Mouse (Mus musculus): Measurements from ENCODE around the gene Iffo2. TPM values are rescaled to one million over a fixed set of nuclear protein-coding genes. Genes with fewer than 3 reads are reported as not detected.

Gene Iffo2
- total RNA-seq, 2 experiments from 2014 or later, result 15.7 to 18.8 TPM

DNA sequence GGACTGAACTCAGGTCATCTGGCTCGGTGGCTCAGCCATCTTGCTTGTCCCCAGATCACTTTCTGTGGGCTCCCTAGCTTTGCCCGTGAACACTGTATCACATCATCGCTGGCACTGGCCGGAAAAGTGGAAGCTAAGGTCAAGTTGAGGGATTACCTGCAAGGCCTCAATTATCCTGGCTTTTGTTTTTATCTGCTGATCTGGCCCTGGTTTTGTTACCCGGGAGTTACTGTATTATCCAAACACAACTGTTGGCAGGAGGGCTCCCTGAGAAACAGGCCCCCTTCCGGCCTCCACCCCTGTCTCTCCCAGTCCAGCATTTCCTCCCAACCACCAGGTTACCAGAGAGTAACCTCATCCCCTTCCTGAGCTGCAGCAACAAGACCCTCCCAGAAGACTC is 11.1 kb upstream of the Iffo2 start:
- DNase-seq (ENCODE audit: low spot score in 2 of 2), result no peak
- intact Hi-C loops (cut with DNase I), result no loop called here

DNA sequence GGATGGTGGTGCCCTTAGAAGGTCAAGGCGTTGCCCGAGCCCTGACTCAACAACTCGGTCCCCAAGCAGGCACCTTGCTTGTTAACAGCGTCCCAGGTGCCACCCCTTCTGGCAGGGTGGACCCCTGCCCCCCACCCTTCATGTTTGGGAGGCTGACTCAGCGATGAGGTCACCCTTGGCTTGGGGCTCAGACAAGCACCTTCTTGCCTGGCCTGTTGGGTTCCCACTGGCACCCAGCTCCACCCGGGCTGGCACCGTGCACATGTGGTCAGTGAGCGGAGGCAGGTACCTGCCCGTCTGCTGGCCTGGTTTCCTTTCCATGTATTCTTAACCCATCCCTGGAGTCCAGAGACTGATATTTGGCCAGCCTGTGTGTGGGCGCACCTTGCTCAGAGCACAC is 8.4 kb upstream of the Iffo2 start:
- no peak for DNase-seq (ENCODE audit: low spot score in 2 of 2)
- intact Hi-C loops (cut with DNase I), result no loop called here

GRCm38 (mm10) chr4:139526475-139526874 is 3.9 kb upstream of the Iffo2 start:
- DNase-seq (ENCODE audit: low spot score in 2 of 2), result peak in 1 of 2 experiments; percentile 14
- intact Hi-C loops (cut with DNase I), result no loop called here

DNA sequence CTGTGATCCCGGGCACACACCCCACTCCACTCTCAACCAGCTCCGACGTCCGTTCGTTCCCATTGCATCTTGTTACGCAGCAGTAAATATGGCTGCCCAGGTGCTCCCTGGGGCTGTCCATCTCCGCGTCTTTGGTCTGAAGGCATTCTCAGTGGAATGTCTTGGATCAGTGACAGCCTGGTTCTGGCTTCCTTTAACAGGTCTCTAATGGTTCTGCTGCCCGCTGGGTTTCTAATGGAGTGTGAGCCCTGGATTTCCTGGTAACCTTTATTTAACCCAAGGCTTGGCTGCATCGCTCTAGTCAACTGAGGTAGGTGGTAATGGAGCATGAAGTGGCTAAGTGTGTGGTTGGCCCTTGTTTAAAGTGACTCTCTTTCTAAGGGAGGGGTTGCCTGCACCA is 1.7 kb downstream of the Iffo2 start:
- intact Hi-C loops (cut with DNase I), result no loop called here
- DNase-seq (ENCODE audit: low spot score in 2 of 2), result no peak

DNA sequence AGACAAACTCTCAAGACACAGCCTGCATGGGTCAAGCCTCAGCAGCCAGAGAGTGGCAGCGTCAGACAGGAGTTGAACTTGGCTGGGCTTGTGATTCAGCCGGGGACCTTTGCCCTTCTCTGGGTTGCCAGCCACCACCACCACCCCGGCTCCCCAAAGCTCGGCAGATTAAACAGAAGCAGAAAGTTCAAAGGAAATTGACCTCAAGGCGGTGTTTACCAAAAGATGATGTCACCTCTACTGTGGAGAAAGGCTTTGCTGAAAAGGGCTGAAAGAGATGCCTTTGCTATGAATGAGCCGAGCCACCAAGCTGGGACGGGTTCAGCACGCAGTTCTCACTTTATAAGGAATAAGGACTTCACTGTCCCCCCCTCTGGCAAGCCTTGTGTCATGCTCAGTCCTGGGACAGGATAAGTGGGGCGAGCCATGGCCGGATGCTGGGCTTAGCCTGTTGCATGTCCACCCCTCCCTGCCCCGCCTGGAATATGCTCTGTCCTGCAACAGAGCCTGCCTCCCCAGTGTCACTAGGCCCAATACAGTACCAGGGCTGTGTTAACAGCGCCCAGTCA is 4.9 kb downstream of the Iffo2 start:
- intact Hi-C loops (cut with DNase I), result no loop called here
- no peak for DNase-seq (ENCODE audit: low spot score in 2 of 2)

DNA sequence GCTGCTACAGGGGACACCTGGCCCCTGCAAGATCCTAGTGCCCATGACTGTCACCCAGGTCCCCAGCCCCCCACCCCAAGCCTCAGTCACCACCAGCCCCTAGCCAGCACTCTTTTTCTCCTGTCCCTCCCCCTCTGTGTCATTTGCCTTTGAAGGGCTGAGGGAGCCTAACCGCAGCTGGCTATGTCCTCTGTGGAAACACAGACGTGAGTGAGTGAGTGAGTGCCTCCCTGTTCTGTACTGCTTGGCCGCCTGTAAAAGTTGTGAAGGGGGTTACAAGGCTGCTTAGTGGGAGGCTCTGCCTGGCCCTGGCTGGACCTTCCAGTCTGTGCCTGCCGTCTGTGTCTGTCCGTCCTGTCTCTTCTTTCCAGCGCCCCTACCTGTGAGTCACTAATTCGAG is 5.4 kb downstream of the Iffo2 start:
- intact Hi-C loops (cut with DNase I), result no loop called here
- no peak for DNase-seq (ENCODE audit: low spot score in 2 of 2)

- DNase-seq (ENCODE audit: low spot score in 2 of 2), result no peak
- intact Hi-C loops (cut with DNase I), result no loop called here
Measured at GRCm38 (mm10) chr4:139536706-139537105, 6.4 kb downstream of the Iffo2 start.

- intact Hi-C loops (cut with DNase I), result no loop called here
- DNase-seq (ENCODE audit: low spot score in 2 of 2), result no peak
Measured at GRCm38 (mm10) chr4:139540784-139541183, 10.4 kb downstream of the Iffo2 start.

DNA sequence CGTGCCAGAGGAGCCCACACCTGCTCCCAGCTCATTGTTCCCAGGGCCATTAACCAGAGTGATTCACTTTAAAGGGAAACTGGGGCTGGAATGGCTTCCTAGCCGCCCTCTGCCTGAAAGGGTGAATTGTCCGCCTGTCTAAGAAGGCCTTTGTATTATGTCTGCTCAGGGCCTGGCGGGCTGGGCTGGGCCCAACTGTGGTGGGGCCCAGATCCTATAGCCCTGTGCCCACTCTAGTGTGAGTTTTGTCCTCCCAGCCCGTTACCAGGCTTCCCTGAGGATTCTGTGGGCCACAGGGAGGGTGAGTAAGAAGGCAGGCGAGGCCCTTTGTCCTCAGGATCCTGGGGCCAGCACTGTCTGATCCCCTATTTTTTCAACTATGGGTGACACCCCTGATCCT is 15.4 kb downstream of the Iffo2 start:
- intact Hi-C loops (cut with DNase I), result no loop called here
- DNase-seq (ENCODE audit: low spot score in 2 of 2), result no peak

GRCm38 (mm10) chr4:139549448-139549847 is 19.1 kb downstream of the Iffo2 start:
- intact Hi-C loops (cut with DNase I), result no loop called here

DNA sequence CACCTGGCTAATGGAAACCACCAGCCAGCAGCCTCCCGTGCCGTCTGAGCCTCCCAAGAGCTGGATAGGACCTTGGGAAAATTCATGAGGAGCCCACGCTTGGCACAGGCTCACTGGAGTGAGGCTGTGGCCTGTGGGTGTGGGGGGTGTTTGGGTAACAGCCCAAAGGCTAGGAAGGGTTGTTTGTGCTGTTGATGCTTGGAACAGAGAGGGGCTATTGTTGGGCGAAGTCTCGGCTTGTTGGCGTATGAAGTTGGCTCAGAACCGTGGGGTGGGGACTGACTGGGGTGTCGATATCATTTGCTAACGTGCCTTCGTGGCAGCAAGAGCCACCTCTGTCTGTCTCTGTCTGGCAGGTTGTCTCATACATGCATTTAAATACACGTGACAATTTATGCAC is 24.9 kb downstream of the Iffo2 start:
- intact Hi-C loops (cut with DNase I), result no loop called here
- no peak for DNase-seq (ENCODE audit: low spot score in 2 of 2)

More at GRCm38 (mm10) chr4:139549448-139549847, 19.1 kb downstream of the Iffo2 start:
- DNase-seq (ENCODE audit: low spot score in 2 of 2), result no peak

DNA sequence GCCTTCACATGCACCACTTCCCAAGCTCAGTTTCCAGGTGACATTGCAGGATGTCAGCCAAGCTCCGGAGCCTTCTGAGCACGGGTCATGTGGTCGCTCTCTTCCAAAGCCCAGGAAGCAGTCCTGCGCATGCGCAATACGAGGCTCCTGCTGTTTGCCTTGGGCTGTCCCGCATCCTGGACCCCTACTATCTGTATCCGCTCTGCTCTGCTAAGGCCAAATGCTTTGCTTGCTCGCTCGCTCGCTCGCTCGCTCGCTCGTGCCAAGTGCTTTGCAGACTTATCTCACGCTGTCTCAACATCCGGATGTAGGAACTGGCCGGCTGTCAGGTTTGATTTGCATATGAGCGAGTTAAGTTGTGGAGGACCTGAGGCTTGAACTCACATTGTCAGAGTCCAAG is 25.6 kb downstream of the Iffo2 start:
- no peak for DNase-seq (ENCODE audit: low spot score in 2 of 2)
- intact Hi-C loops (cut with DNase I), result no loop called here

GRCm38 (mm10) chr4:139568361-139568760 is 38.0 kb downstream of the Iffo2 start:
- intact Hi-C loops (cut with DNase I), result no loop called here
- peak in 1 of 2 experiments; percentile 50 for DNase-seq (ENCODE audit: low spot score in 2 of 2)

DNA sequence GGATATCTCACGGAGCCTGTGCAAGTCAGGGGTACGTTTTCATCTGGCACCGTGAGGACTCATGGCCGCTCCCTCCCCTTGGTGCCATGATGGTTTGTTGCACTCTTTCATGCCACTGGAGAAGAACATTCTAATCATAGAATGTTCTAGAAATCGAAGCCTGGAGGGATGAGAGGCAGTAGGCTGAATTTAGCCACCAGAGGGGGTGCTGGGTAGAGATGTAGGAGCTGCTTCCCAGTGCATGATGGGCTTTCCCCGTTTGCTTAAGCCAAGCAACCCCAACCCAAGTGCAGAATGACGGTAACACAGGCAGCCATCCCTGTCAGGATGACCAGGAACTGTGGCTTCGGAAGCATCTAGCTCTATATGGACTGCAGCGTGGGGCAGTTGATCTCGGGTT is 40.4 kb downstream of the Iffo2 start:
- DNase-seq (ENCODE audit: low spot score in 2 of 2), result no peak
- intact Hi-C loops (cut with DNase I), result loop anchor here (5.0 kb wide), 2 partner anchors 78 to 98 kb away; no protein-coding TSS in a partner anchor

- DNase-seq (ENCODE audit: low spot score in 2 of 2), result peak in 1 of 2 experiments; percentile 2
- intact Hi-C loops (cut with DNase I), result loop anchor here (5.0 kb wide), 2 partner anchors 81 to 101 kb away; no protein-coding TSS in a partner anchor
Measured at GRCm38 (mm10) chr4:139572928-139573512, 42.7 kb downstream of the Iffo2 start.

DNA sequence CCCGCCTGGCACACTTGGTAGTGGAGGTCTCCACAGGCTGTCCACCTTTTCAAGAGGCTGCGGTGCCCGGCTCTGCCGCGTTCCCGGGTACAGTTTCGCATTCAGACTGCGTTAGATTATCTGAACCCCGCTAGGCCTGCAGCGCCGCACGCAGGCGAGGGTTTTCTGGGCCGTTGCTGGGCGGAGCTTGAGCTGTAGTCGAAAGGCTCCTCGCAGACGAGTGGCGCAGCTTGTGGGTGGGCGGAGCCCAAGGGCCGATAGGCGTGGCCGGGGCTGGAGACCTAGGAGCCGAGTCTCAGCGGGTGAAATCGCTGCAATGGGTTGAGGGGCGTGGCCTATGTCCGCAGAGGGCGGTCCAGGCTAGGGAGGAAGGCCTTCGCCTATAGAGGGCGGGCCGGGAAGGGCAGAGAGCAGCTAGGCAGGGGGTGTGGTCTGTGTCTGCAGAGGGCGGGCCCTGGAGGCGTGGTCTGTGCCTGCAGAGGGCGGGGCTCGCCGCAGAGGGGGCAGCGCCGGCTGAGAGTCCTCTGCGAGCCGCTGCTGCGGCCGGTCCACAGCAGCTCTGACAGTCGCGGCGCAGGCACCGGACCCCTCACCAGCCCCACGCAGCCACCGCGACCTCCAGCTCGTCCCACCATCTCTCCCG is 43.9 kb downstream of the Iffo2 start:
- intact Hi-C loops (cut with DNase I), result loop anchor here (5.0 kb wide), 2 partner anchors 82 to 102 kb away; no protein-coding TSS in a partner anchor
- peak; percentile 97 to 98 for DNase-seq (ENCODE audit: low spot score in 2 of 2)

DNA sequence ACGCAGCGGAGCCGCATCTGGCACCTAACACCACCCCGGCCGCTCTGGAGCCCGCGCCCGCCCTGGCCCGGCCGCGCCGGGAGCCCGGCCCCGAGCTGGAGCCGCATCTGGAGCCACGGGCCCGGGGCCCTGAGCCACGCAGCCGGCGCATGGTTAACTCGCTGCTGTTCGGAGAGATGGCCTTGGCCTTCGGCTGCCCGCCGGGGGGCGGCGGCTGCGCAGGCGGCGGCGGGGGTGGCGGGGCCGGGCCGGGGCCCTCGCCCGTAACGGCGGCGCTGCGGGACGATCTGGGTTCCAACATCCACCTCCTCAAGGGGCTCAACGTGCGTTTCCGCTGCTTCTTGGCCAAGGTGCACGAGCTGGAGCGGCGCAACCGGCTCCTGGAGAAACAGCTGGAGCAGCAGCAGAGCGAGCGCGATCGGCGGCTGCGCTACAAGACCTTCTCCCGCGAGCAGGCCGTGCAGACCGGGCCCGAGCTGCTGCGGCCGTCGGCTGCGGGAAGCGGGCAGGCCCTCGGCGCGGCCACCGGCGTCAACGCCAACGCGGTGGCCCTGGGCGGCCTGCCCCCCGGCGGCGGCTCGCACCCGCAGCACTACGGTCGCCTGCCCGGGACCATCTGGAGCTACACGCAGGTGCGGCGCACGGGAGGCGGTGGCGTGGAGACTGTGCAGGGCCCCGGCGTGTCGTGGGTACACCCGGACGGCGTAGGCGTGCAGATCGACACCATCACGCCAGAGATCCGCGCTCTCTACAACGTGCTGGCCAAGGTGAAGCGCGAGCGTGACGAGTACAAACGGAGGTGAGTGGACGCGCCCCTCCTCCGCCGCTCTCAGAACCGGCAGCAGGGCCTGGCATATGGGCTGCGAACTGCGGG is 44.7 kb downstream of the Iffo2 start:
- peak; percentile 63 to 76 for DNase-seq (ENCODE audit: low spot score in 2 of 2)
- intact Hi-C loops (cut with DNase I), result loop anchor here (5.0 kb wide), 3 partner anchors 37 to 103 kb away; no protein-coding TSS in a partner anchor

- DNase-seq (ENCODE audit: low spot score in 2 of 2), result no peak
- intact Hi-C loops (cut with DNase I), result loop anchor here (5.0 kb wide), 1 partner anchor 37 kb away; no protein-coding TSS in a partner anchor
Measured at GRCm38 (mm10) chr4:139575673-139576003, 45.3 kb downstream of the Iffo2 start.

DNA sequence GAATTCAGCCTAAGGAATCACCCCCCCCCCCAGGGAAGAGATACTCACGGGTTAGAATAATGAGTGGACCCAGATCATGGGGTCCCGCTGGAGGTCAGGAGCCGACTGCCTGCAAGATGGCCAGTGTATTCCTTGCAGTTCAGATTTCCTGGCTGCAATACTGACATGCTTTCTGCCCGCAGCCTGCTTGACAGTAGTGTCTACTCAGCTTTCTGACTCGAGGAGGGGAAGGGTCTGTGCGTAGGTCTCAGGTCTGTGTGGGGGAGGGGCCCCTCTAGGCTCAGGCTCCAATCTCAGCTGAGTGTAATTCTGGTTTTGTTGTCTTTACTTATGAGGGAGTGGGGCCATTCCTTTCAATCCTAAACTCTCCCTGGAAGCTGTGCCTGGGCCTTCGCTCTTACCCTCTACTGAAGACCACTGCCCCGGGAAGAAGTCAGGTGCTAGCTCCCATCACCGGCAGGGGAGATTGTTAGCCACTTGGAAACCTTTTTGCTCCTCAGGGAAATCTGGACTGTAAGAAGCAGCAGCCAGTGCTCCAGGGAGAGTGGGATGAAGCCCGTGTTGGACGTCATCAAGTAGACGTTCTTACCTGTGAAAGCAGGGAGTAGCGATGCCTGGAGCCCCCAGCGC is 46.0 kb downstream of the Iffo2 start:
- no peak for DNase-seq (ENCODE audit: low spot score in 2 of 2)
- intact Hi-C loops (cut with DNase I), result loop anchor here (5.0 kb wide), 1 partner anchor 36 kb away; no protein-coding TSS in a partner anchor

GRCm38 (mm10) chr4:139577006-139577405 is 46.7 kb downstream of the Iffo2 start:
- DNase-seq (ENCODE audit: low spot score in 2 of 2), result no peak
- intact Hi-C loops (cut with DNase I), result loop anchor here (5.0 kb wide), 1 partner anchor 35 kb away; no protein-coding TSS in a partner anchor

Measured in left cerebral cortex, postnatal 36 days (tissue).